Mouse (Mus musculus) limb, embryonic 10.5 days (tissue): ENCODE data around the gene Olfr1183. TPM values are rescaled to one million over a fixed set of nuclear protein-coding genes. Genes with fewer than 3 reads are reported as not detected.
"Not testable (repeated sequence)": the region's sequence is repeated elsewhere in the genome, so short reads cannot be mapped to it uniquely, and the experiment has no call there.

ENCODE experiments used
- DNase-seq: peaks from one replicate; pipeline ENCODE4 v3.0.0-alpha.2; 2017; ENCODE audit warnings: low spot score
- H3K27ac ChIP-seq: fragments of 300-500 bp; sonication (generic); 2 replicates; pipeline ENCODE4 v1.5.1; 2016; ENCODE audit warnings: mild to moderate bottlenecking
- H3K27me3 ChIP-seq: fragments of 300-500 bp; sonication (generic); 2 replicates; pipeline ENCODE4 v1.6.1; 2016; ENCODE audit warnings: low read depth, mild to moderate bottlenecking; ENCODE audit not compliant: poor library complexity, severe bottlenecking
- H3K36me3 ChIP-seq: fragments of 300-500 bp; sonication (generic); 2 replicates; pipeline ENCODE4 v1.6.1; 2016; ENCODE audit warnings: mild to moderate bottlenecking, moderate library complexity
- H3K4me1 ChIP-seq: fragments of 300-500 bp; sonication (generic); 2 replicates; pipeline ENCODE4 v1.6.1; 2016
- H3K4me3 ChIP-seq: fragments of 300-500 bp; sonication (generic); 2 replicates; pipeline ENCODE4 v1.5.1; 2016; ENCODE audit warnings: mild to moderate bottlenecking, moderate library complexity
- H3K9me3 ChIP-seq: fragments of 300-500 bp; sonication (generic); replicated peaks from 2 replicates; pipeline ENCODE4 v1.6.1; 2016; ENCODE audit warnings: mild to moderate bottlenecking
- WGBS: fragments of 180-500 bp; shearing (Covaris S2); methylation state at CpG from one replicate; pipeline ENCODE4 v1.1.7; 2016; 5-methylcytosine and 5-hydroxymethylcytosine counted together
- polyA plus RNA-seq: library from polyadenylated mRNA; unstranded; fragments of >200 nt; fragmentation: Nextera tagmentation; extraction: Ambion mirVana; gene quantifications from 2 replicates; pipeline ENCODE4 v1.2.1, GENCODE M21; 2016

Olfr1183 gene
- polyA plus RNA-seq, result not detected in 2 replicates

GRCm38 (mm10) chr2:88454567-88454966 lies at the start of gene Olfr1183:
TSS of gene Olfr1183 (plus strand) at chr2:88454867.
- not testable (repeated sequence) for H3K9me3 ChIP-seq, H3K4me1 ChIP-seq, DNase-seq, H3K27me3 ChIP-seq, H3K27ac ChIP-seq, H3K4me3 ChIP-seq, H3K36me3 ChIP-seq
- WGBS, result 77% methylated on average over 1 of the region's 1 CpGs

- Histone ChIP-seq H3K27me3 (no peaks in the 10 kb centered on the region), H3K4me1 (no peaks in the 10 kb centered on the region), H3K36me3 (no peaks in the 10 kb centered on the region), H3K27ac (no peak within 1 kb of the TSS), H3K4me3 (no peak within 1 kb of the TSS), H3K9me3 (no peaks in the 10 kb centered on the region)
- WGBS, result 85% methylated on average over 3 of the region's 3 CpGs
- no peak for DNase-seq
Measured at GRCm38 (mm10) chr2:88406353-88406752, 48.3 kb upstream of the Olfr1183 start, which contains the start of gene Olfr1179. TSS of gene Olfr1179 (minus strand) at chr2:88406453.

GRCm38 (mm10) chr2:88419051-88419450 lies 35.6 kb upstream of the Olfr1183 start, which contains the start of gene Olfr1180:
TSS of gene Olfr1180 (minus strand) at chr2:88419151.
- H3K36me3 ChIP-seq, result no peaks in the 10 kb centered on the region
- no peak within 1 kb of the TSS for H3K4me3 ChIP-seq
- H3K4me1 ChIP-seq, result no peaks in the 10 kb centered on the region
- no peak within 1 kb of the TSS for H3K27ac ChIP-seq
- no peaks in the 10 kb centered on the region for H3K27me3 ChIP-seq
- no peaks in the 10 kb centered on the region for H3K9me3 ChIP-seq
- 86% methylated on average over 2 of the region's 2 CpGs for WGBS
- DNase-seq, result no peak

GRCm38 (mm10) chr2:88426071-88426470 lies 28.6 kb upstream of the Olfr1183 start, which contains the start of gene Olfr1181:
TSS of gene Olfr1181 (minus strand) at chr2:88426171.
- H3K4me1 ChIP-seq, result no peaks in the 10 kb centered on the region
- 88% methylated on average over 1 of the region's 1 CpGs for WGBS
- no peaks in the 10 kb centered on the region for H3K36me3 ChIP-seq
- H3K27ac ChIP-seq, result no peak within 1 kb of the TSS
- DNase-seq, result no peak
- no peaks in the 10 kb centered on the region for H3K27me3 ChIP-seq
- H3K4me3 ChIP-seq, result no peak within 1 kb of the TSS
- H3K9me3 ChIP-seq, result no peaks in the 10 kb centered on the region

GRCm38 (mm10) chr2:88449031-88449430 lies 5.6 kb upstream of the Olfr1183 start, which contains the start of gene Gm13757:
TSS of gene Gm13757 (minus strand) at chr2:88449131.
- no peak for DNase-seq
- 93% methylated on average over 1 of the region's 1 CpGs for WGBS
- H3K4me3 ChIP-seq, result no peak within 1 kb of the TSS

GRCm38 (mm10) chr2:88483298-88483697 lies 28.6 kb downstream of the Olfr1183 start, which contains the start of gene Olfr1184:
TSS of gene Olfr1184 (plus strand) at chr2:88483598.
- Histone ChIP-seq H3K27ac (no peak within 1 kb of the TSS), H3K9me3 (no peaks in the 10 kb centered on the region), H3K27me3 (no peaks in the 10 kb centered on the region), H3K36me3 (no peaks in the 10 kb centered on the region), H3K4me3 (no peak within 1 kb of the TSS), H3K4me1 (no peaks in the 10 kb centered on the region)
- no peak for DNase-seq
- 86% methylated on average over 2 of the region's 2 CpGs for WGBS

More at GRCm38 (mm10) chr2:88449031-88449430, 5.6 kb upstream of the Olfr1183 start, which contains the start of gene Gm13757:
- no peaks in the 10 kb centered on the region for H3K9me3 ChIP-seq
- H3K27ac ChIP-seq, result no peak within 1 kb of the TSS
- H3K4me1 ChIP-seq, result no peaks in the 10 kb centered on the region
- no peaks in the 10 kb centered on the region for H3K27me3 ChIP-seq
- H3K36me3 ChIP-seq, result no peaks in the 10 kb centered on the region

- WGBS, result 81% methylated on average over 2 of the region's 2 CpGs
- no peak within 1 kb of the TSS for H3K27ac ChIP-seq
Measured at GRCm38 (mm10) chr2:88493020-88493419, 38.4 kb downstream of the Olfr1183 start, which contains the start of gene Olfr1185-ps1. TSS of gene Olfr1185-ps1 (plus strand) at chr2:88493320.

GRCm38 (mm10) chr2:88518251-88518650 lies 63.6 kb downstream of the Olfr1183 start, which contains the start of gene Olfr1186:
TSS of gene Olfr1186 (plus strand) at chr2:88518551.
- Histone ChIP-seq H3K4me1 (no peaks in the 10 kb centered on the region), H3K27ac (no peak within 1 kb of the TSS), H3K27me3 (no peaks in the 10 kb centered on the region), H3K36me3 (no peaks in the 10 kb centered on the region), H3K4me3 (no peak within 1 kb of the TSS), H3K9me3 (no peaks in the 10 kb centered on the region)
- 88% methylated on average over 2 of the region's 2 CpGs for WGBS
- DNase-seq, result no peak

More at GRCm38 (mm10) chr2:88493020-88493419, 38.4 kb downstream of the Olfr1183 start, which contains the start of gene Olfr1185-ps1:
- Histone ChIP-seq H3K27me3 (no peaks in the 10 kb centered on the region), H3K36me3 (no peaks in the 10 kb centered on the region), H3K9me3 (no peaks in the 10 kb centered on the region), H3K4me1 (no peaks in the 10 kb centered on the region), H3K4me3 (no peak within 1 kb of the TSS)
- DNase-seq, result no peak

Other genes starting within 250 kb of the Olfr1183 start
- gene Olfr1170, start 226.5 kb upstream of the Olfr1183 start, polyA plus RNA-seq, result not detected in 2 replicates
- not detected in 2 replicates for gene Olfr1173, start 175.0 kb upstream of the Olfr1183 start, polyA plus RNA-seq
- gene Olfr1174-ps, start 139.7 kb upstream of the Olfr1183 start, polyA plus RNA-seq, result not detected in 2 replicates
- gene Olfr1175-ps, start 127.7 kb upstream of the Olfr1183 start, polyA plus RNA-seq, result not detected in 2 replicates
- not detected in 2 replicates for gene Olfr1176, start 118.1 kb upstream of the Olfr1183 start, polyA plus RNA-seq
- not detected in 2 replicates for gene Olfr1177-ps, start 108.4 kb upstream of the Olfr1183 start, polyA plus RNA-seq
- gene Olfr1178, start 67.8 kb upstream of the Olfr1183 start, polyA plus RNA-seq, result not detected in 2 replicates
- not detected in 2 replicates for gene Olfr1179, start 48.4 kb upstream of the Olfr1183 start, polyA plus RNA-seq
- gene Olfr1180, start 35.7 kb upstream of the Olfr1183 start, polyA plus RNA-seq, result not detected in 2 replicates
- not detected in 2 replicates for gene Olfr1181, start 28.7 kb upstream of the Olfr1183 start, polyA plus RNA-seq
- gene Gm13757, start 5.7 kb upstream of the Olfr1183 start, polyA plus RNA-seq, result not detected in 2 replicates
- not detected in 2 replicates for gene Olfr1184, start 28.7 kb downstream of the Olfr1183 start, polyA plus RNA-seq
- gene Olfr1185-ps1, start 38.5 kb downstream of the Olfr1183 start, polyA plus RNA-seq, result not detected in 2 replicates
- gene Olfr1186, start 63.7 kb downstream of the Olfr1183 start, polyA plus RNA-seq, result not detected in 2 replicates
- gene Olfr1188, start 102.1 kb downstream of the Olfr1183 start, polyA plus RNA-seq, result not detected in 2 replicates
- not detected in 2 replicates for gene Olfr1189, start 131.6 kb downstream of the Olfr1183 start, polyA plus RNA-seq
- gene Olfr1191-ps1, start 185.7 kb downstream of the Olfr1183 start, polyA plus RNA-seq, result not detected in 2 replicates
- not detected in 2 replicates for gene Olfr1192-ps1, start 193.6 kb downstream of the Olfr1183 start, polyA plus RNA-seq
- not detected in 2 replicates for gene Olfr1193, start 220.8 kb downstream of the Olfr1183 start, polyA plus RNA-seq
- gene Olfr1195, start 234.3 kb downstream of the Olfr1183 start, polyA plus RNA-seq, result not detected in 2 replicates
- gene Olfr1196, start 249.7 kb downstream of the Olfr1183 start, polyA plus RNA-seq, result not detected in 2 replicates